Mouse (Mus musculus) layer of hippocampus, adult 2 months (tissue): ENCODE data around the gene Atpaf1. TPM values are rescaled to one million over a fixed set of nuclear protein-coding genes. Genes with fewer than 3 reads are reported as not detected.

Source experiments
- DNase-seq, 2 experiments: peaks; one replicate each; pipeline ENCODE4 v3.0.0; 2022; ENCODE audit warnings: low spot score in 2 of 2
- H3K27ac ChIP-seq: fragments of 200-600 bp; 2 replicates; pipeline ENCODE4 v1.8.1; 2022
- H3K4me3 ChIP-seq: fragments of 200-600 bp; 2 replicates; pipeline ENCODE4 v1.8.1; 2022; ENCODE audit warnings: mild to moderate bottlenecking
- CTCF ChIP-seq: fragments of 200-600 bp; conservative IDR thresholded peaks from 2 replicates; pipeline ENCODE4 v1.8.1; 2022; ENCODE audit warnings: antibody characterized with exemption, mild to moderate bottlenecking, moderate library complexity
- total RNA-seq, 2 experiments: library from RNA; stranded (reverse); gene quantifications; 2 replicates each; pipeline ENCODE4 v1.2.3; 2021

The Atpaf1 gene
- total RNA-seq, 2 experiments from 2014 or later: 54.2 to 60.9 TPM

- Histone ChIP-seq H3K4me3 (no peak overlapping the region), H3K27ac (no peak overlapping the region)
- TF ChIP-seq CTCF: no peak
- DNase-seq: no peak
These were observed 36.8 kb downstream of the Atpaf1 start for GRCm38 (mm10) chr4:115821431-115821830.

GRCm38 (mm10) chr4:115821928-115822327 lies 37.3 kb downstream of the Atpaf1 start:
- no peak for DNase-seq
- no peak overlapping the region for H3K27ac ChIP-seq
- no peak for TF ChIP-seq CTCF
- H3K4me3 ChIP-seq: no peak overlapping the region

- DNase-seq: no peak
- TF ChIP-seq CTCF: no peak
- Histone ChIP-seq H3K4me3 (no peak overlapping the region), H3K27ac (no peak overlapping the region)
These were observed 39.6 kb downstream of the Atpaf1 start for GRCm38 (mm10) chr4:115824178-115824577.

GRCm38 (mm10) chr4:115825271-115825670 lies 40.7 kb downstream of the Atpaf1 start:
- H3K4me3 ChIP-seq: no peak overlapping the region
- TF ChIP-seq CTCF: no peak
- H3K27ac ChIP-seq: no peak overlapping the region
- no peak for DNase-seq

GRCm38 (mm10) chr4:115827066-115827465 lies 42.5 kb downstream of the Atpaf1 start:
- no peak overlapping the region for H3K27ac ChIP-seq
- H3K4me3 ChIP-seq: no peak overlapping the region
- TF ChIP-seq CTCF: no peak
- DNase-seq: peak in 1 of 2 experiments; percentile 7

- peak overlapping the region; percentile 97 for H3K4me3 ChIP-seq
- H3K27ac ChIP-seq: peak overlapping the region; percentile 84
- peak; percentile 21; the same call in 1 of the 2 replicates for TF ChIP-seq CTCF
- peak in 1 of 2 experiments; percentile 10 for DNase-seq
These were observed 42.9 kb downstream of the Atpaf1 start for GRCm38 (mm10) chr4:115827535-115827887.

- TF ChIP-seq CTCF: no peak
- Histone ChIP-seq H3K4me3 (peak within 1 kb of the TSS; percentile 97), H3K27ac (peak within 1 kb of the TSS; percentile 84)
- DNase-seq: peak; percentile 34 to 53
These were observed 43.4 kb downstream of the Atpaf1 start, which contains the start of gene Mob3c for GRCm38 (mm10) chr4:115827888-115828571. Gene Mob3c (plus strand): TSS chr4:115828092.

GRCm38 (mm10) chr4:115828572-115828902 lies 43.9 kb downstream of the Atpaf1 start:
- TF ChIP-seq CTCF: no peak
- H3K27ac ChIP-seq: peak overlapping the region; percentile 84; the same call in 1 of the 2 replicates
- peak overlapping the region; percentile 97 for H3K4me3 ChIP-seq
- DNase-seq: no peak

GRCm38 (mm10) chr4:115830491-115830890 lies 45.9 kb downstream of the Atpaf1 start:
- TF ChIP-seq CTCF: no peak
- no peak for DNase-seq
- Histone ChIP-seq H3K27ac (peak overlapping the region; percentile 7; the same call in 1 of the 2 replicates), H3K4me3 (no peak overlapping the region)

GRCm38 (mm10) chr4:115831221-115831620 lies 46.6 kb downstream of the Atpaf1 start:
- no peak for TF ChIP-seq CTCF
- Histone ChIP-seq H3K27ac (no peak overlapping the region), H3K4me3 (no peak overlapping the region)
- no peak for DNase-seq

GRCm38 (mm10) chr4:115832040-115832439 lies 47.4 kb downstream of the Atpaf1 start:
- Histone ChIP-seq H3K4me3 (no peak overlapping the region), H3K27ac (no peak overlapping the region)
- no peak for TF ChIP-seq CTCF
- DNase-seq: peak in 1 of 2 experiments; percentile 9

- no peak overlapping the region for H3K4me3 ChIP-seq
- no peak for TF ChIP-seq CTCF
- H3K27ac ChIP-seq: no peak overlapping the region
- DNase-seq: no peak
These were observed 51.0 kb downstream of the Atpaf1 start for GRCm38 (mm10) chr4:115835576-115835975.

- no peak for DNase-seq
- H3K4me3 ChIP-seq: no peak overlapping the region
- no peak overlapping the region for H3K27ac ChIP-seq
- no peak for TF ChIP-seq CTCF
These were observed 53.6 kb downstream of the Atpaf1 start for GRCm38 (mm10) chr4:115838196-115838595.
